Mouse (Mus musculus) liver, embryonic 16.5 days (tissue): ENCODE data around the gene C1qtnf9. TPM values are rescaled to one million over a fixed set of nuclear protein-coding genes. Genes with fewer than 3 reads are reported as not detected.

Experiments
- ATAC-seq: fragments of 200-750 bp; cut with Nextera tagmentation; 2 replicates; pipeline ENCODE4 v1.8.0; 2017; ENCODE audit warnings: low read depth, mild to moderate bottlenecking, moderate number of reproducible peaks, moderate library complexity
- H3K27ac ChIP-seq: fragments of 300-500 bp; sonication (generic); 2 replicates; pipeline ENCODE4 v1.5.1; 2014; ENCODE audit warnings: mild to moderate bottlenecking, low read length
- H3K27me3 ChIP-seq: fragments of 300-500 bp; sonication (generic); 2 replicates; pipeline ENCODE4 v1.6.1; 2014; ENCODE audit warnings: low read depth, low read length, mixed read lengths; ENCODE audit not compliant: control insufficient read depth, insufficient read depth
- H3K36me3 ChIP-seq: fragments of 300-500 bp; sonication (generic); 2 replicates; pipeline ENCODE4 v1.6.1; 2014; ENCODE audit warnings: mild to moderate bottlenecking; ENCODE audit not compliant: control insufficient read depth, insufficient read depth
- H3K4me1 ChIP-seq: fragments of 300-500 bp; sonication (generic); 2 replicates; pipeline ENCODE4 v1.6.1; 2014; ENCODE audit warnings: low read depth, low read length, mixed read lengths; ENCODE audit not compliant: control insufficient read depth
- H3K4me2 ChIP-seq: fragments of 300-500 bp; sonication (generic); 2 replicates; pipeline ENCODE4 v1.6.1; 2014; ENCODE audit warnings: low read depth, low read length, mixed read lengths
- H3K4me3 ChIP-seq: fragments of 300-500 bp; sonication (generic); 2 replicates; pipeline ENCODE4 v1.5.1; 2014; ENCODE audit warnings: low read depth, mild to moderate bottlenecking, low read length
- H3K9ac ChIP-seq: fragments of 300-500 bp; sonication (generic); 2 replicates; pipeline ENCODE4 v1.6.1; 2014; ENCODE audit warnings: low read depth, low read length
- H3K9me3 ChIP-seq: fragments of 300-500 bp; sonication (generic); replicated peaks from 2 replicates; pipeline ENCODE4 v1.6.1; 2016; ENCODE audit warnings: low read length; ENCODE audit not compliant: control insufficient read depth
- WGBS: fragments of 180-500 bp; shearing (Covaris S2); extraction: QIAGEN DNeasy Blood & Tissue Kit; methylation state at CpG from one replicate; pipeline ENCODE4 v1.1.7; 2014; ENCODE audit not compliant: insufficient replicate concordance; 5-methylcytosine and 5-hydroxymethylcytosine counted together
- polyA plus RNA-seq: library from polyadenylated mRNA; unstranded; fragments of >200 nt; fragmentation: Nextera tagmentation; extraction: Ambion mirVana; gene quantifications from 2 replicates; pipeline ENCODE4 v1.2.1, GENCODE M21; 2015

The C1qtnf9 gene
- polyA plus RNA-seq, 1 experiment from 2014 or later: 0.42 TPM

- WGBS: 44% methylated on average over 6 of the region's 6 CpGs
- no peaks in the 10 kb centered on the region for H3K9me3 ChIP-seq
- H3K9ac ChIP-seq: no peak overlapping the region
These were observed 1.4 kb downstream of the C1qtnf9 start for GRCm38 (mm10) chr14:60769340-60769739.

GRCm38 (mm10) chr14:60770594-60770993, 2.7 kb downstream of the C1qtnf9 start:
- no peak overlapping the region for H3K4me2 ChIP-seq
- no peak overlapping the region for H3K9ac ChIP-seq
- no peak overlapping the region for H3K27ac ChIP-seq
- H3K27me3 ChIP-seq: no peaks in the 10 kb centered on the region
- no peak for ATAC-seq
- 64% methylated on average over 6 of the region's 6 CpGs for WGBS
- no peaks in the 10 kb centered on the region for H3K36me3 ChIP-seq
- no peaks in the 10 kb centered on the region; the same call in 1 of the 2 replicates for H3K4me1 ChIP-seq
- H3K9me3 ChIP-seq: no peaks in the 10 kb centered on the region
- H3K4me3 ChIP-seq: no peak overlapping the region

More at GRCm38 (mm10) chr14:60769340-60769739, 1.4 kb downstream of the C1qtnf9 start:
- Histone ChIP-seq H3K36me3 (no peaks in the 10 kb centered on the region), H3K4me3 (no peak overlapping the region), H3K27me3 (no peaks in the 10 kb centered on the region), H3K27ac (no peak overlapping the region), H3K4me2 (no peak overlapping the region), H3K4me1 (no peaks in the 10 kb centered on the region; the same call in 1 of the 2 replicates)
- ATAC-seq: no peak

GRCm38 (mm10) chr14:60771057-60771456, 3.1 kb downstream of the C1qtnf9 start:
- Histone ChIP-seq H3K9ac (no peak overlapping the region), H3K4me1 (no peaks in the 10 kb centered on the region; the same call in 1 of the 2 replicates), H3K4me3 (peak overlapping the region; percentile 42), H3K27me3 (no peaks in the 10 kb centered on the region), H3K27ac (no peak overlapping the region), H3K9me3 (no peaks in the 10 kb centered on the region), H3K4me2 (peak overlapping the region; percentile 66), H3K36me3 (no peaks in the 10 kb centered on the region)
- 0 out of 2 replicates have a peak, but pooled peaks have one; percentile 41 for ATAC-seq
- 2% methylated on average over 8 of the region's 8 CpGs for WGBS

- Histone ChIP-seq H3K9ac (no peak overlapping the region), H3K9me3 (no peaks in the 10 kb centered on the region), H3K4me2 (no peak overlapping the region), H3K4me1 (no peaks in the 10 kb centered on the region; the same call in 1 of the 2 replicates), H3K36me3 (no peaks in the 10 kb centered on the region), H3K27me3 (no peaks in the 10 kb centered on the region), H3K27ac (no peak overlapping the region), H3K4me3 (no peak overlapping the region)
- ATAC-seq: no peak
- 73% methylated on average over 2 of the region's 2 CpGs for WGBS
These were observed 5.5 kb downstream of the C1qtnf9 start for GRCm38 (mm10) chr14:60773476-60773875.

- 76% methylated on average over 8 of the region's 8 CpGs for WGBS
- no peak overlapping the region for H3K4me2 ChIP-seq
- H3K27ac ChIP-seq: no peak overlapping the region
- H3K4me3 ChIP-seq: no peak overlapping the region
- H3K27me3 ChIP-seq: no peaks in the 10 kb centered on the region
- ATAC-seq: no peak
- H3K9ac ChIP-seq: no peak overlapping the region
- no peaks in the 10 kb centered on the region for H3K4me1 ChIP-seq
- H3K9me3 ChIP-seq: no peaks in the 10 kb centered on the region
- no peaks in the 10 kb centered on the region for H3K36me3 ChIP-seq
These were observed 8.6 kb downstream of the C1qtnf9 start for GRCm38 (mm10) chr14:60776521-60776920.

- WGBS: 61% methylated on average over 5 of the region's 5 CpGs
- Histone ChIP-seq H3K36me3 (no peaks in the 10 kb centered on the region), H3K27ac (no peak overlapping the region), H3K27me3 (no peaks in the 10 kb centered on the region), H3K4me1 (no peaks in the 10 kb centered on the region), H3K4me2 (no peak overlapping the region), H3K9ac (no peak overlapping the region), H3K9me3 (no peaks in the 10 kb centered on the region), H3K4me3 (no peak overlapping the region)
- 0 out of 2 replicates have a peak, but pooled peaks have one; percentile 48 for ATAC-seq
These were observed 9.6 kb downstream of the C1qtnf9 start for GRCm38 (mm10) chr14:60777485-60777919.

GRCm38 (mm10) chr14:60779198-60779597, 11.3 kb downstream of the C1qtnf9 start:
- no peaks in the 10 kb centered on the region for H3K9me3 ChIP-seq
- H3K27me3 ChIP-seq: no peaks in the 10 kb centered on the region
- no peak overlapping the region for H3K4me2 ChIP-seq
- no peak overlapping the region for H3K27ac ChIP-seq
- H3K4me1 ChIP-seq: no peaks in the 10 kb centered on the region; the same call in 1 of the 2 replicates
- H3K9ac ChIP-seq: no peak overlapping the region
- no peak for ATAC-seq
- WGBS: 70% methylated on average over 7 of the region's 7 CpGs
- H3K4me3 ChIP-seq: no peak overlapping the region
- H3K36me3 ChIP-seq: no peaks in the 10 kb centered on the region

GRCm38 (mm10) chr14:60782121-60782656, 14.3 kb downstream of the C1qtnf9 start:
- 41% methylated on average over 7 of the region's 7 CpGs for WGBS
- no peak for ATAC-seq
- Histone ChIP-seq H3K27me3 (no peaks in the 10 kb centered on the region), H3K9ac (no peak overlapping the region), H3K4me2 (no peak overlapping the region), H3K4me3 (no peak overlapping the region), H3K27ac (no peak overlapping the region), H3K36me3 (no peaks in the 10 kb centered on the region), H3K4me1 (peaks cover 3% of the 10 kb centered on the region; the same call in 1 of the 2 replicates), H3K9me3 (no peaks in the 10 kb centered on the region)

GRCm38 (mm10) chr14:60783196-60783595, 15.3 kb downstream of the C1qtnf9 start:
- WGBS: 18% methylated on average over 8 of the region's 8 CpGs
- no peak overlapping the region for H3K27ac ChIP-seq
- H3K9ac ChIP-seq: no peak overlapping the region
- H3K4me1 ChIP-seq: peaks cover 3% of the 10 kb centered on the region; the same call in 1 of the 2 replicates
- H3K4me2 ChIP-seq: peak overlapping the region; percentile 35; the same call in 1 of the 2 replicates
- H3K9me3 ChIP-seq: no peaks in the 10 kb centered on the region
- H3K4me3 ChIP-seq: no peak overlapping the region
- H3K36me3 ChIP-seq: no peaks in the 10 kb centered on the region
- ATAC-seq: no peak
- H3K27me3 ChIP-seq: no peaks in the 10 kb centered on the region
